8 mouse cellular contexts compared by ENCODE assay signal in genomic region chr5:139107815-139108214, GRCm38 (mm10). TPM values are rescaled to one million over a fixed set of nuclear protein-coding genes. Genes with fewer than 3 reads are reported as not detected.
DNase-seq lines count a peak whose midpoint lies in the region; TF ChIP-seq lines count a peak whose summit lies in the region.
"Had no signal": no experiment of that assay in that cellular context is flagged by ENCODE, and none has a peak within 500 bp of the region (broad histone marks: within the 10 kb centered on the region; RNA-seq: fewer than 3 reads in every experiment).

No protein-coding gene starts in this region.

- no peak overlapping the region for H3K4me3 ChIP-seq in cortical plate, adult 2 months (ENCODE audit: insufficient read depth, low read length)

- intact Hi-C loops in heart, postnatal 25 days (cut with DNase I) = no loop called here

- H3K27ac ChIP-seq in cortical plate, adult 2 months (ENCODE audit: insufficient read depth, low read length) = no peak overlapping the region

- peak; percentile 27 for DNase-seq in heart, postnatal 4 days
- DNase-seq in heart, postnatal 25 days (ENCODE audit: low spot score) = no peak
- peak; percentile 40 to 53 for DNase-seq in right cerebral cortex, adult 2 months (ENCODE audit: low spot score in 2 of 2)
- DNase-seq in right cerebral cortex, postnatal 4 days = no peak
- peak; percentile 14 for DNase-seq in thymus, postnatal 25 days
- DNase-seq in layer of hippocampus, adult 9-10 months (ENCODE audit: low spot score) = no peak

- H3K4me1 ChIP-seq in cortical plate, adult 2 months (ENCODE audit: control insufficient read depth, insufficient read depth, low read length) = peaks cover 3% of the 10 kb centered on the region; the same call in 1 of the 2 replicates

- TF ChIP-seq CTCF in cortical plate, adult 2 months (IDR thresholded peaks at IDR 0.05; ENCODE audit: extremely low read depth, insufficient read depth, low read length) = peak; percentile 64

- no peak for TF ChIP-seq POLR2A in cortical plate, adult 2 months (IDR thresholded peaks at IDR 0.05; ENCODE audit: extremely low read depth, insufficient read depth, low read length)

RNA-seq across cellular contexts. Expression of gene Prkar1b, which starts 42.0 kb away (rescaled TPM):
- 1 to 10 TPM; 2.3 to 2.8 TPM for total RNA-seq in heart, postnatal 4 days (2021)
- 1 to 10 TPM; 1.7 to 2.5 TPM for total RNA-seq in heart, postnatal 25 days (2021)
- polyA plus RNA-seq in cortical plate, adult 2 months (2012; rRNA removed) = 862 and 899 TPM in 2 replicates
- total RNA-seq: neutrophil, adult 5-6 weeks had no signal

RNA-seq across cellular contexts. Expression of gene Dnaaf5, which starts 42.2 kb away (rescaled TPM):
- 10 to 100 TPM; 19.1 to 19.5 TPM for total RNA-seq in heart, postnatal 4 days (2021)
- total RNA-seq in heart, postnatal 25 days (2021) = 10 to 100 TPM; 14.5 to 21.9 TPM
- 5.8 and 6.7 TPM in 2 replicates for polyA plus RNA-seq in cortical plate, adult 2 months (2012; rRNA removed)

Comparison
In these comparisons a context has a peak if more than half of its experiments do, and no peak if none do; other contexts are left out.
1. DNase-seq: peak in heart, postnatal 4 days (single experiment), right cerebral cortex, adult 2 months (2 of 2) and thymus, postnatal 25 days (single experiment); none in heart, postnatal 25 days (single experiment), right cerebral cortex, postnatal 4 days (single experiment) and layer of hippocampus, adult 9-10 months (single experiment).